Mouse (Mus musculus): Measurements from ENCODE around the gene Lca5.

- TF ChIP-seq CTCF (IDR thresholded peaks at IDR 0.05; ENCODE audit: low read depth) (no peak), EP300 (IDR thresholded peaks at IDR 0.05; ENCODE audit: low read depth) (no peak)
These were observed 28.9 kb upstream of the Lca5 start for GRCm38 (mm10) chr9:83469871-83470270.
